Mouse (Mus musculus): ENCODE measurements around the gene Lefty2.
A peak's percentile ranks its signal among the peaks of the same experiment; 100 is the strongest.

GRCm38 (mm10) chr1:180944553-180944952, 51.6 kb downstream of the Lefty2 start:
- no peak for TF ChIP-seq MYOG (IDR thresholded peaks at IDR 0.05; ENCODE audit: control insufficient read depth, extremely low read depth, insufficient read length)
- no peak for TF ChIP-seq CTCF (IDR thresholded peaks at IDR 0.05; ENCODE audit: control insufficient read depth, insufficient read depth, insufficient read length)
- no peak for TF ChIP-seq MAX (IDR thresholded peaks at IDR 0.05)
- TF ChIP-seq FOSL1 (IDR thresholded peaks at IDR 0.05; ENCODE audit: insufficient read depth, low read length, poor library complexity, severe bottlenecking) = no peak
- no peak for TF ChIP-seq MYOD1 (IDR thresholded peaks at IDR 0.05; ENCODE audit: control insufficient read depth, insufficient read length, low read depth)
- no peak for TF ChIP-seq USF1 (IDR thresholded peaks at IDR 0.05; ENCODE audit: low read depth)
- peak; percentile 82 for TF ChIP-seq CEBPB (IDR thresholded peaks at IDR 0.05; ENCODE audit: low read depth)

All from C2C12 (cell line).